Mouse (Mus musculus): ENCODE data around the gene Gnas.

GRCm38 (mm10) chr2:174299771-174300160 is 15.6 kb downstream of the Gnas start:
- TF ChIP-seq CTCF (IDR thresholded peaks at IDR 0.05; ENCODE audit: low read depth) = no peak
- no peak for TF ChIP-seq EP300 (IDR thresholded peaks at IDR 0.05; ENCODE audit: low read depth)
